Mouse (Mus musculus): ENCODE data around the gene Ilk. TPM values are rescaled to one million over a fixed set of nuclear protein-coding genes. Genes with fewer than 3 reads are reported as not detected.
"Not testable (repeated sequence)": the region's sequence is repeated elsewhere in the genome, so short reads cannot be mapped to it uniquely, and the experiment has no call there.

The Ilk gene
- polyA plus RNA-seq, 1 experiment from 2014 or later: 318 TPM

DNA sequence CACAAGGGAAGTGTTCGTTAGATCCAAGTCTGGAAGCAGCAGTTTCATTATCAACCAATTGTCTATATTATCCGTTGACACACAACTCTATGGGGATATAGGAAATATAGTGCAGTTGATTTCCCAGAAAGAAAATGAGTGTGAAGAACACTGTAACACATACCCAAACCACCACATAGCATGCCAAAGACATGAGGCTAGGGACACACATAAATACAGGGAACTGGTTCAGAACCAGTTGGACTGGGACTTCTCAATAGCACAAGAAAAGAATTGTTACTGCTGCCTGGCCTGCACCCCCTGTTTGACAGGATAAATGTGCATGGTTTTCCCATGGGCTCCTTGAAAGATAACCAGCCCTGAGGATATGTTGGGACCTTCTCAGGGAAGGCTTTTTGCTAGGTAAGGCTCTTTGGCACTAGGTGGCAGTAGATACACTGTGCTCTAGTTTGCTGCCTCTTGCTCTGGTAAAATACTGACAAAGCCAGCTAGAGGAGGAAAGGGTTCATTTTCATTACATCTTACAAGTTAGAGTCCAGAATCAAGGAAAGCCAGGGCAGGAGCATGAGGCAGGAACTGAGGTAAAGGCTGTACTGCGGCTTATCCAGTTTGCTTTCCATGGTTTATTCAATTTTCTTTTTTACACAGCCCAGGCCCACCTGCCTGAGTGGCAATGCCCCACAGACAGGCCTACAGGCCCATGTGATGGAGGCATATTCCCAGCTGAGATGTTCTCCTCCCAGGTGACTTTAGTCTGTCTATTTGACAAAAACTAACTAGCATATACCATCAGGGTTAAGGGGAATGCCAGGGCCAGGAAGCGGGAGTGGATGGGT lies 10.0 kb upstream of the Ilk start:
- peak; percentile 77; the same call in 1 of the 2 replicates for ATAC-seq (replicated peaks; ENCODE audit: low FRiP score, low read depth)
- Histone ChIP-seq H3K4me1 (replicated peaks; ENCODE audit: insufficient read depth, low read length) (no peaks in the 10 kb centered on the region), H3K9ac (ENCODE audit: low read depth, low read length) (no peak overlapping the region), H3K4me3 (replicated peaks; ENCODE audit: low read depth, low read length) (no peak overlapping the region), H3K4me2 (ENCODE audit: low read length) (no peak overlapping the region), H3K9me3 (replicated peaks; ENCODE audit: low read length) (no peaks in the 10 kb centered on the region), H3K27ac (no peak overlapping the region), H3K36me3 (ENCODE audit: insufficient read depth, low read length) (0 out of 2 replicates have a peak, but pooled peaks cover 6% of the 10 kb centered on the region), H3K27me3 (ENCODE audit: insufficient read depth, low read length) (no peaks in the 10 kb centered on the region)
- peak; percentile 93 for DNase-seq (ENCODE audit: low spot score)
- 88% methylated on average over 4 of the region's 4 CpGs for WGBS
- TF ChIP-seq CTCF (IDR thresholded peaks at IDR 0.05; ENCODE audit: low read depth): peak; percentile 95

DNA sequence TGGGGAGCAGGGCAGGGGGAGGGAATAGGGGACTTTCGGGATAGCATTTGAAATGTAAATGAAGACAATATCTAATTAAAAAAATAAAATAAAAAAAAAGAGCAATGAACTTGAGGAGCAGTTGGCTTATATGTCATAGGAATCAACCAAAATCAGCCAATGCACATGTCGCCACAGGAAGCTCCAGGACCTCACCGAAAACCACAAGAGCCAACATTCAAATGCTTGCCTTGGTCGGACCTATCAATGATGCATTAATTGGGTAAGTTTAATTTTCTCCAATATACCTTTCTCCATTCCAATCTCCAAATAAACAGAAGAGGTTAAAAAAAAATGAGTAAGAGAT lies 9.4 kb upstream of the Ilk start:
- H3K9me3 ChIP-seq (replicated peaks; ENCODE audit: low read length): no peaks in the 10 kb centered on the region
- H3K36me3 ChIP-seq (ENCODE audit: insufficient read depth, low read length): 0 out of 2 replicates have a peak, but pooled peaks cover 9% of the 10 kb centered on the region
- H3K4me2 ChIP-seq (ENCODE audit: low read length): no peak overlapping the region
- H3K27ac ChIP-seq: no peak overlapping the region
- no peak overlapping the region for H3K9ac ChIP-seq (ENCODE audit: low read depth, low read length)
- 96% methylated on average over 4 of the region's 4 CpGs for WGBS
- no peak overlapping the region for H3K4me3 ChIP-seq (replicated peaks; ENCODE audit: low read depth, low read length)
- H3K27me3 ChIP-seq (ENCODE audit: insufficient read depth, low read length): no peaks in the 10 kb centered on the region
- no peaks in the 10 kb centered on the region for H3K4me1 ChIP-seq (replicated peaks; ENCODE audit: insufficient read depth, low read length)
- TF ChIP-seq CTCF (IDR thresholded peaks at IDR 0.05; ENCODE audit: low read depth): no peak
- DNase-seq (ENCODE audit: low spot score) (no peak), ATAC-seq (replicated peaks; ENCODE audit: low FRiP score, low read depth) (no peak)

- no peak overlapping the region for H3K27ac ChIP-seq
- ATAC-seq (replicated peaks; ENCODE audit: low FRiP score, low read depth) (no peak), DNase-seq (ENCODE audit: low spot score) (no peak)
- peaks cover 28% of the 10 kb centered on the region for H3K36me3 ChIP-seq (ENCODE audit: insufficient read depth, low read length)
- no peak overlapping the region for H3K4me2 ChIP-seq (ENCODE audit: low read length)
- H3K4me3 ChIP-seq (replicated peaks; ENCODE audit: low read depth, low read length): no peak overlapping the region
- WGBS: 76% methylated on average over 6 of the region's 6 CpGs
- TF ChIP-seq CTCF (IDR thresholded peaks at IDR 0.05; ENCODE audit: low read depth): no peak
- H3K4me1 ChIP-seq (replicated peaks; ENCODE audit: insufficient read depth, low read length): no peaks in the 10 kb centered on the region
- H3K27me3 ChIP-seq (ENCODE audit: insufficient read depth, low read length): no peaks in the 10 kb centered on the region
- no peak overlapping the region for H3K9ac ChIP-seq (ENCODE audit: low read depth, low read length)
- H3K9me3 ChIP-seq (replicated peaks; ENCODE audit: low read length): no peaks in the 10 kb centered on the region
Measured at GRCm38 (mm10) chr7:105728701-105729428, 7.5 kb upstream of the Ilk start.

DNA sequence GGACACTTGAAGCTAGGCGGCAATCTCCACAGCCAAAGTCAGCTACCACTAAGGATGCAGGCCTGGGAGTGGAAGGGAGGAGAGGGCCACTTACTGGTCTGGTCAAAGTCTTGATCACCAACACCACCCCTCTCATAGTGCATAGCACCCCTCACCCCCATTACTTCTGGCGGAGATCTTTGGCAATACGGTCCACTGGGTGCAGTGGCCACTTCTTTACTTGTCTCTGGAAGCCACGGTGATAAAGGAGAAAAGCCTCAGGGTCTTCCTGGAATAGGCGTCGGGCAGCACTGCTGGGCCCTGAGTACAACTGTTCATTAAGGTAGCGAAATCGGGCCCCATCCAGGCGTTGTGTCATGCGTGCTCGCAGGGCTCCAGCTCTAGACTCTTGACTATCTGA lies 2.6 kb upstream of the Ilk start:
- 94% methylated on average over 11 of the region's 11 CpGs for WGBS

DNA sequence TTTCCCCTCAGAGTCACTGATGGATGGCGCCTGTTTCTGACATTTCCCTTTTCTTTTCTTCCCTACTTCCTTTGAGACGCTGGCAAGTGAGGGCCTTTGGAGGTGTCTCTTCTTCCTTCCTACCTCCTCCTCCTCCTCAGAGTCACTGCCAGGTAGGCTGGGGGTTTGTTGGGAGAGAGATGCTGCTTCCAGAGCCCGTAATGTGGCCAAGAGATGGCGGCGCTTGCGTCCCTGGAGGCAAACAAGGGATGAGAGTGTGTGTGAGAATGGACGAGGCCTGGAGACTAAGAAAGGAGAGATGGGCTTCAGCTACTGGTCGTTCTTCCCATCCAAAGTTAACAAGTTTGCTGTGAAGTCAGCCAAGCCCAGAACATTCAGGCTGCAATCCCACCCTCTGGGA lies 1.6 kb upstream of the Ilk start:
- 81% methylated on average over 8 of the region's 8 CpGs for WGBS
- Histone ChIP-seq H3K27me3 (ENCODE audit: insufficient read depth, low read length) (no peaks in the 10 kb centered on the region), H3K36me3 (ENCODE audit: insufficient read depth, low read length) (peaks cover 32% of the 10 kb centered on the region), H3K4me2 (ENCODE audit: low read length) (no peak overlapping the region), H3K27ac (no peak overlapping the region), H3K4me3 (replicated peaks; ENCODE audit: low read depth, low read length) (no peak overlapping the region), H3K4me1 (replicated peaks; ENCODE audit: insufficient read depth, low read length) (peaks cover 13% of the 10 kb centered on the region), H3K9me3 (replicated peaks; ENCODE audit: low read length) (no peaks in the 10 kb centered on the region), H3K9ac (ENCODE audit: low read depth, low read length) (no peak overlapping the region)
- no peak for ATAC-seq (replicated peaks; ENCODE audit: low FRiP score, low read depth)
- DNase-seq (ENCODE audit: low spot score): no peak
- no peak for TF ChIP-seq CTCF (IDR thresholded peaks at IDR 0.05; ENCODE audit: low read depth)

More for the DNA sequence above, 2.6 kb upstream of the Ilk start:
- DNase-seq (ENCODE audit: low spot score) (no peak), ATAC-seq (replicated peaks; ENCODE audit: low FRiP score, low read depth) (no peak)
- no peaks in the 10 kb centered on the region for H3K9me3 ChIP-seq (replicated peaks; ENCODE audit: low read length)
- no peak overlapping the region for H3K4me3 ChIP-seq (replicated peaks; ENCODE audit: low read depth, low read length)
- no peaks in the 10 kb centered on the region for H3K27me3 ChIP-seq (ENCODE audit: insufficient read depth, low read length)
- no peak overlapping the region for H3K4me2 ChIP-seq (ENCODE audit: low read length)
- TF ChIP-seq CTCF (IDR thresholded peaks at IDR 0.05; ENCODE audit: low read depth): no peak
- H3K9ac ChIP-seq (ENCODE audit: low read depth, low read length): no peak overlapping the region
- H3K27ac ChIP-seq: no peak overlapping the region
- peaks cover 12% of the 10 kb centered on the region for H3K4me1 ChIP-seq (replicated peaks; ENCODE audit: insufficient read depth, low read length)
- H3K36me3 ChIP-seq (ENCODE audit: insufficient read depth, low read length): peaks cover 34% of the 10 kb centered on the region

GRCm38 (mm10) chr7:105735464-105735863 lies 928 bp upstream of the Ilk start:
- Histone ChIP-seq H3K4me3 (replicated peaks; ENCODE audit: low read depth, low read length) (peak overlapping the region; percentile 88), H3K4me2 (ENCODE audit: low read length) (peak overlapping the region; percentile 76), H3K36me3 (ENCODE audit: insufficient read depth, low read length) (peaks cover 34% of the 10 kb centered on the region), H3K4me1 (replicated peaks; ENCODE audit: insufficient read depth, low read length) (peaks cover 13% of the 10 kb centered on the region), H3K27ac (peak overlapping the region; percentile 95; the same call in 1 of the 2 replicates), H3K9ac (ENCODE audit: low read depth, low read length) (peak overlapping the region; percentile 90)
- not testable (repeated sequence) for DNase-seq (ENCODE audit: low spot score); H3K27me3 ChIP-seq (ENCODE audit: insufficient read depth, low read length); H3K9me3 ChIP-seq (replicated peaks; ENCODE audit: low read length); ATAC-seq (replicated peaks; ENCODE audit: low FRiP score, low read depth)
- 41% methylated on average over 4 of the region's 4 CpGs for WGBS

All from kidney, postnatal 0 days (tissue).